ENCODE assay signal across 9 mouse cellular contexts in genomic region chr17:25831451-25832281, GRCm38 (mm10). TPM values are rescaled to one million over a fixed set of nuclear protein-coding genes. Genes with fewer than 3 reads are reported as not detected.
DNase-seq lines count a peak whose midpoint lies in the region; ATAC-seq and TF ChIP-seq lines count a peak whose summit lies in the region.
"Had no signal": no experiment of that assay in that cellular context is flagged by ENCODE, and none has a peak within 500 bp of the region (broad histone marks: within the 10 kb centered on the region; RNA-seq: fewer than 3 reads in every experiment).

No protein-coding gene starts in this region.

- H3K27me3 ChIP-seq in forebrain, embryonic 12.5 days = no peaks in the 10 kb centered on the region
- H3K27me3 ChIP-seq in kidney, embryonic 14.5 days (ENCODE audit: control insufficient read depth, insufficient read depth, low read length) = no peaks in the 10 kb centered on the region
- H3K27me3 ChIP-seq in midbrain, embryonic 16.5 days (ENCODE audit: control insufficient read depth, insufficient read depth, low read depth, low read length) = no peaks in the 10 kb centered on the region

- 70% methylated on average over 21 of the region's 21 CpGs for WGBS in forebrain, embryonic 12.5 days
- WGBS in kidney, embryonic 14.5 days = 57% methylated on average over 21 of the region's 21 CpGs
- 61% methylated on average over 21 of the region's 21 CpGs for WGBS in midbrain, embryonic 16.5 days

- peak; percentile 65 for DNase-seq in gastrocnemius, adult 2 months
- no peak for DNase-seq in gastrocnemius, postnatal 25 days
- DNase-seq in MN1 (ENCODE audit: low spot score) = peak; percentile 68
- no peak for DNase-seq in embryo, embryonic 10.5 days (ENCODE audit: low spot score)
- DNase-seq in ovary, postnatal 14 days (ENCODE audit: low spot score) = no peak

- peak overlapping the region; percentile 99 for H3K27ac ChIP-seq in gastrocnemius, adult 2 months
- H3K27ac ChIP-seq in forebrain, embryonic 12.5 days = peak overlapping the region; percentile 93; the same call in 1 of the 2 replicates
- no peak overlapping the region; the same call in 1 of the 2 replicates for H3K27ac ChIP-seq in kidney, embryonic 14.5 days (ENCODE audit: low read depth, low read length)
- peak overlapping the region; percentile 97 for H3K27ac ChIP-seq in midbrain, embryonic 16.5 days (ENCODE audit: low read length)

- H3K4me1 ChIP-seq in forebrain, embryonic 12.5 days = peaks cover 82% of the 10 kb centered on the region
- peaks cover 52% of the 10 kb centered on the region for H3K4me1 ChIP-seq in kidney, embryonic 14.5 days (ENCODE audit: control insufficient read depth, insufficient read depth, low read length)
- H3K4me1 ChIP-seq in midbrain, embryonic 16.5 days (ENCODE audit: control insufficient read depth, insufficient read depth, low read length) = peaks cover 66% of the 10 kb centered on the region

- H3K4me3 ChIP-seq in gastrocnemius, adult 2 months = peak overlapping the region; percentile 95
- H3K4me3 ChIP-seq in forebrain, embryonic 12.5 days (replicated peaks) = peak overlapping the region; percentile 83
- peak overlapping the region; percentile 89 for H3K4me3 ChIP-seq in kidney, embryonic 14.5 days (ENCODE audit: low read length)
- H3K4me3 ChIP-seq in midbrain, embryonic 16.5 days (ENCODE audit: low read depth, low read length) = peak overlapping the region; percentile 78

- no peaks in the 10 kb centered on the region for H3K9me3 ChIP-seq in forebrain, embryonic 12.5 days
- no peaks in the 10 kb centered on the region for H3K9me3 ChIP-seq in kidney, embryonic 14.5 days (ENCODE audit: control insufficient read depth, low read length)
- no peaks in the 10 kb centered on the region for H3K9me3 ChIP-seq in midbrain, embryonic 16.5 days (replicated peaks; ENCODE audit: control insufficient read depth, low read length, poor library complexity, severe bottlenecking)

- no peak for ATAC-seq in forebrain, embryonic 12.5 days (ENCODE audit: low FRiP score)
- ATAC-seq in kidney, embryonic 14.5 days (ENCODE audit: low FRiP score, low TSS enrichment) = no peak
- no peak for ATAC-seq in midbrain, embryonic 16.5 days

- TF ChIP-seq CTCF in gastrocnemius, adult 2 months (IDR thresholded peaks at IDR 0.05) = no peak

- intact Hi-C loops in gastrocnemius, adult 2 months (cut with DNase I) = loop anchor here (5.0 kb wide), 1 partner anchor 36 kb away; the partner anchor contains the start of gene Mcrip2

- peak overlapping the region; percentile 84 for H3K4me2 ChIP-seq in forebrain, embryonic 12.5 days
- H3K4me2 ChIP-seq in kidney, embryonic 14.5 days (replicated peaks; ENCODE audit: low read depth, low read length) = peak overlapping the region; percentile 95
- peak overlapping the region; percentile 91 for H3K4me2 ChIP-seq in midbrain, embryonic 16.5 days (ENCODE audit: low read length)

- peaks cover 45% of the 10 kb centered on the region for H3K36me3 ChIP-seq in forebrain, embryonic 12.5 days (replicated peaks)
- H3K36me3 ChIP-seq in kidney, embryonic 14.5 days (ENCODE audit: control insufficient read depth, insufficient read depth, low read length) = peaks cover 49% of the 10 kb centered on the region
- peaks cover 18% of the 10 kb centered on the region for H3K36me3 ChIP-seq in midbrain, embryonic 16.5 days (ENCODE audit: control insufficient read depth, insufficient read depth, low read length)

- peak overlapping the region; percentile 91 for H3K9ac ChIP-seq in forebrain, embryonic 12.5 days
- H3K9ac ChIP-seq in kidney, embryonic 14.5 days (ENCODE audit: low read depth, low read length) = peak overlapping the region; percentile 93
- H3K9ac ChIP-seq in midbrain, embryonic 16.5 days (ENCODE audit: low read depth, low read length) = peak overlapping the region; percentile 84

RNA-seq across cellular contexts. Expression of gene Stub1, which starts 1.5 kb away (rescaled TPM):
- 10 to 100 TPM; 85.8 to 93.8 TPM for total RNA-seq in gastrocnemius, adult 2 months (2021)
- 10 to 100 TPM; 76.9 to 84.4 TPM for total RNA-seq in gastrocnemius, postnatal 25 days (2021)
- 284 and 288 TPM in 2 replicates for polyA plus RNA-seq in forebrain, embryonic 12.5 days (2016; fragmentation: Nextera tagmentation; extraction: Ambion mirVana)
- 350 and 425 TPM in 2 replicates for polyA plus RNA-seq in kidney, embryonic 14.5 days (2014; fragmentation: Nextera tagmentation; extraction: Ambion mirVana)
- polyA plus RNA-seq in midbrain, embryonic 16.5 days (2015; fragmentation: Nextera tagmentation; extraction: Ambion mirVana) = 358 and 382 TPM in 2 replicates

RNA-seq across cellular contexts. Expression of gene Jmjd8, which starts 3.0 kb away (rescaled TPM):
- total RNA-seq in gastrocnemius, adult 2 months (2021) = 10 to 100 TPM; 11.5 to 13.0 TPM
- total RNA-seq in gastrocnemius, postnatal 25 days (2021) = 10 to 100 TPM; 14.3 to 18.9 TPM
- polyA plus RNA-seq in forebrain, embryonic 12.5 days (2016; fragmentation: Nextera tagmentation; extraction: Ambion mirVana) = 65.7 and 69.5 TPM in 2 replicates
- polyA plus RNA-seq in kidney, embryonic 14.5 days (2014; fragmentation: Nextera tagmentation; extraction: Ambion mirVana) = 45.7 and 47.0 TPM in 2 replicates
- polyA plus RNA-seq in midbrain, embryonic 16.5 days (2015; fragmentation: Nextera tagmentation; extraction: Ambion mirVana) = 52.0 and 60.4 TPM in 2 replicates

RNA-seq across cellular contexts. Expression of gene Rhbdl1, which starts 5.4 kb away (rescaled TPM):
- total RNA-seq in gastrocnemius, adult 2 months (2021) = 10 to 100 TPM; 17.2 to 20.2 TPM
- total RNA-seq in gastrocnemius, postnatal 25 days (2021) = 10 to 100 TPM; 18.3 to 20.8 TPM
- 5.0 and 5.7 TPM in 2 replicates for polyA plus RNA-seq in forebrain, embryonic 12.5 days (2016; fragmentation: Nextera tagmentation; extraction: Ambion mirVana)
- 2.0 and 2.5 TPM in 2 replicates for polyA plus RNA-seq in kidney, embryonic 14.5 days (2014; fragmentation: Nextera tagmentation; extraction: Ambion mirVana)
- 59.3 and 66.1 TPM in 2 replicates for polyA plus RNA-seq in midbrain, embryonic 16.5 days (2015; fragmentation: Nextera tagmentation; extraction: Ambion mirVana)
- total RNA-seq: hematopoietic stem cell, adult 5-6 weeks had no signal

RNA-seq across cellular contexts. Expression of gene Wdr24, which starts 8.2 kb away (rescaled TPM):
- 10 to 100 TPM in 1 of 2 experiments, 1 to 10 TPM in 1; 8.7 to 10.0 TPM for total RNA-seq in gastrocnemius, adult 2 months (2021)
- 10 to 100 TPM in 1 of 2 experiments, 1 to 10 TPM in 1; 9.3 to 10.5 TPM for total RNA-seq in gastrocnemius, postnatal 25 days (2021)
- 27.8 and 28.2 TPM in 2 replicates for polyA plus RNA-seq in forebrain, embryonic 12.5 days (2016; fragmentation: Nextera tagmentation; extraction: Ambion mirVana)
- polyA plus RNA-seq in kidney, embryonic 14.5 days (2014; fragmentation: Nextera tagmentation; extraction: Ambion mirVana) = 21.4 and 32.0 TPM in 2 replicates
- 32.7 and 33.5 TPM in 2 replicates for polyA plus RNA-seq in midbrain, embryonic 16.5 days (2015; fragmentation: Nextera tagmentation; extraction: Ambion mirVana)

RNA-seq across cellular contexts. Expression of gene Gm20683, which starts 9.9 kb away (rescaled TPM):
- total RNA-seq in gastrocnemius, adult 2 months (2021) = 10 to 100 TPM; 13.0 to 15.9 TPM
- 10 to 100 TPM; 13.8 to 16.5 TPM for total RNA-seq in gastrocnemius, postnatal 25 days (2021)
- polyA plus RNA-seq in forebrain, embryonic 12.5 days (2016; fragmentation: Nextera tagmentation; extraction: Ambion mirVana) = 2.5 and 3.3 TPM in 2 replicates
- 1.7 and 2.6 TPM in 2 replicates for polyA plus RNA-seq in kidney, embryonic 14.5 days (2014; fragmentation: Nextera tagmentation; extraction: Ambion mirVana)
- 11.8 and 14.5 TPM in 2 replicates for polyA plus RNA-seq in midbrain, embryonic 16.5 days (2015; fragmentation: Nextera tagmentation; extraction: Ambion mirVana)

Comparison
In these comparisons a context has a peak if more than half of its experiments do, and no peak if none do; other contexts are left out.
1. DNase-seq: peak in gastrocnemius, adult 2 months (single experiment) and MN1 (single experiment); none in gastrocnemius, postnatal 25 days (single experiment), embryo, embryonic 10.5 days (single experiment) and ovary, postnatal 14 days (single experiment).
2. Peak in every context shown above with its lines, with median percentiles within 50 percentile points of each other: H3K4me3 ChIP-seq, H3K4me2 ChIP-seq and H3K9ac ChIP-seq.